Mouse (Mus musculus): ENCODE measurements around the gene Rrp36. TPM values are rescaled to one million over a fixed set of nuclear protein-coding genes. Genes with fewer than 3 reads are reported as not detected.
A peak's percentile ranks its signal among the peaks of the same experiment; 100 is the strongest.

The Rrp36 gene
- polyA plus RNA-seq, 1 experiment from 2014 or later, result 36.5 TPM

GRCm38 (mm10) chr17:46661981-46662380 is 12.2 kb downstream of the Rrp36 start:
- peaks cover 98% of the 10 kb centered on the region for H3K36me3 ChIP-seq
- no peaks in the 10 kb centered on the region for H3K27me3 ChIP-seq (replicated peaks)
- no peak overlapping the region for H3K4me2 ChIP-seq
- no peak overlapping the region for H3K9ac ChIP-seq
- no peak for ATAC-seq (ENCODE audit: insufficient number of reproducible peaks, low FRiP score)
- no peak overlapping the region for H3K27ac ChIP-seq (ENCODE audit: poor library complexity, severe bottlenecking)
- WGBS, result 91% methylated on average over 12 of the region's 12 CpGs
- H3K4me1 ChIP-seq (replicated peaks), result no peaks in the 10 kb centered on the region
- H3K9me3 ChIP-seq (replicated peaks), result no peaks in the 10 kb centered on the region
- no peak overlapping the region for H3K4me3 ChIP-seq

- H3K9ac ChIP-seq, result 0 out of 2 replicates have a peak overlapping the region, but pooled peaks have one; percentile 28
- 89% methylated on average over 9 of the region's 9 CpGs for WGBS
- no peaks in the 10 kb centered on the region for H3K9me3 ChIP-seq (replicated peaks)
- H3K36me3 ChIP-seq, result peaks cover 98% of the 10 kb centered on the region
- H3K4me2 ChIP-seq, result no peak overlapping the region
- no peak overlapping the region for H3K27ac ChIP-seq (ENCODE audit: poor library complexity, severe bottlenecking)
- H3K4me1 ChIP-seq (replicated peaks), result no peaks in the 10 kb centered on the region
- H3K27me3 ChIP-seq (replicated peaks), result no peaks in the 10 kb centered on the region
- ATAC-seq (ENCODE audit: insufficient number of reproducible peaks, low FRiP score), result no peak
- no peak overlapping the region for H3K4me3 ChIP-seq
These were observed 12.8 kb downstream of the Rrp36 start for GRCm38 (mm10) chr17:46661351-46661750.

- H3K4me3 ChIP-seq, result no peak overlapping the region
- H3K4me1 ChIP-seq (replicated peaks), result peaks cover 33% of the 10 kb centered on the region
- 83% methylated on average over 6 of the region's 6 CpGs for WGBS
- ATAC-seq (ENCODE audit: insufficient number of reproducible peaks, low FRiP score), result no peak
- H3K27me3 ChIP-seq (replicated peaks), result no peaks in the 10 kb centered on the region
- peaks cover 87% of the 10 kb centered on the region for H3K36me3 ChIP-seq
- no peak overlapping the region for H3K4me2 ChIP-seq
- H3K9me3 ChIP-seq (replicated peaks), result no peaks in the 10 kb centered on the region
- H3K27ac ChIP-seq (ENCODE audit: poor library complexity, severe bottlenecking), result no peak overlapping the region
- no peak overlapping the region for H3K9ac ChIP-seq
These were observed 18.1 kb downstream of the Rrp36 start for GRCm38 (mm10) chr17:46656054-46656453.

- Histone ChIP-seq H3K27ac (ENCODE audit: poor library complexity, severe bottlenecking) (peak overlapping the region; percentile 98; the same call in 1 of the 2 replicates), H3K4me1 (replicated peaks) (peaks cover 47% of the 10 kb centered on the region), H3K4me3 (peak overlapping the region; percentile 78), H3K9ac (peak overlapping the region; percentile 94), H3K4me2 (peak overlapping the region; percentile 91), H3K27me3 (replicated peaks) (no peaks in the 10 kb centered on the region), H3K36me3 (peaks cover 57% of the 10 kb centered on the region), H3K9me3 (replicated peaks) (no peaks in the 10 kb centered on the region)
- 58% methylated on average over 20 of the region's 20 CpGs for WGBS
- no peak for ATAC-seq (ENCODE audit: insufficient number of reproducible peaks, low FRiP score)
These were observed 22.2 kb downstream of the Rrp36 start for GRCm38 (mm10) chr17:46651755-46652547.

- ATAC-seq (ENCODE audit: insufficient number of reproducible peaks, low FRiP score), result no peak
- H3K36me3 ChIP-seq, result peaks cover 51% of the 10 kb centered on the region
- H3K4me1 ChIP-seq (replicated peaks), result peaks cover 52% of the 10 kb centered on the region
- H3K9ac ChIP-seq, result peak overlapping the region; percentile 94
- H3K27me3 ChIP-seq (replicated peaks), result no peaks in the 10 kb centered on the region
- WGBS, result 67% methylated on average over 17 of the region's 17 CpGs
- peak overlapping the region; percentile 78 for H3K4me3 ChIP-seq
- no peaks in the 10 kb centered on the region for H3K9me3 ChIP-seq (replicated peaks)
- H3K4me2 ChIP-seq, result peak overlapping the region; percentile 91
- H3K27ac ChIP-seq (ENCODE audit: poor library complexity, severe bottlenecking), result peak overlapping the region; percentile 98
These were observed 22.9 kb downstream of the Rrp36 start for GRCm38 (mm10) chr17:46651292-46651691.

- peak within 1 kb of the TSS; percentile 98 for H3K27ac ChIP-seq (ENCODE audit: poor library complexity, severe bottlenecking)
- under 1% methylated on average over 57 of the region's 58 CpGs for WGBS
- H3K9me3 ChIP-seq (replicated peaks), result no peaks in the 10 kb centered on the region
- peaks cover 50% of the 10 kb centered on the region for H3K4me1 ChIP-seq (replicated peaks)
- peak; percentile 90 for ATAC-seq (ENCODE audit: insufficient number of reproducible peaks, low FRiP score)
- H3K9ac ChIP-seq, result peak within 1 kb of the TSS; percentile 94
- peak within 1 kb of the TSS; percentile 78 for H3K4me3 ChIP-seq
- H3K27me3 ChIP-seq (replicated peaks), result no peaks in the 10 kb centered on the region
- H3K36me3 ChIP-seq, result peaks cover 42% of the 10 kb centered on the region
- H3K4me2 ChIP-seq, result peak within 1 kb of the TSS; percentile 91
These were observed 23.7 kb downstream of the Rrp36 start, which contains the start of gene Cul7 for GRCm38 (mm10) chr17:46650232-46651031. Gene Cul7 (plus strand): TSS chr17:46650337.

- Histone ChIP-seq H3K27ac (ENCODE audit: poor library complexity, severe bottlenecking) (peak overlapping the region; percentile 98), H3K4me1 (replicated peaks) (peaks cover 54% of the 10 kb centered on the region), H3K27me3 (replicated peaks) (no peaks in the 10 kb centered on the region), H3K36me3 (peaks cover 37% of the 10 kb centered on the region), H3K4me2 (peak overlapping the region; percentile 91), H3K4me3 (peak overlapping the region; percentile 78), H3K9ac (peak overlapping the region; percentile 94), H3K9me3 (replicated peaks) (no peaks in the 10 kb centered on the region)
- ATAC-seq (ENCODE audit: insufficient number of reproducible peaks, low FRiP score), result no peak
- WGBS, result 34% methylated on average over 15 of the region's 15 CpGs
These were observed 24.3 kb downstream of the Rrp36 start for GRCm38 (mm10) chr17:46649811-46650210.

GRCm38 (mm10) chr17:46648436-46648835 is 25.7 kb downstream of the Rrp36 start:
- H3K4me3 ChIP-seq, result no peak overlapping the region
- H3K4me2 ChIP-seq, result no peak overlapping the region
- no peak overlapping the region for H3K9ac ChIP-seq
- H3K4me1 ChIP-seq (replicated peaks), result peaks cover 55% of the 10 kb centered on the region
- peaks cover 28% of the 10 kb centered on the region for H3K36me3 ChIP-seq
- no peaks in the 10 kb centered on the region for H3K9me3 ChIP-seq (replicated peaks)
- ATAC-seq (ENCODE audit: insufficient number of reproducible peaks, low FRiP score), result no peak
- no peaks in the 10 kb centered on the region for H3K27me3 ChIP-seq (replicated peaks)
- 90% methylated on average over 9 of the region's 9 CpGs for WGBS
- no peak overlapping the region for H3K27ac ChIP-seq (ENCODE audit: poor library complexity, severe bottlenecking)

GRCm38 (mm10) chr17:46647279-46647678 is 26.9 kb downstream of the Rrp36 start:
- WGBS, result 92% methylated on average over 7 of the region's 7 CpGs
- no peak overlapping the region for H3K27ac ChIP-seq (ENCODE audit: poor library complexity, severe bottlenecking)
- no peak overlapping the region for H3K4me3 ChIP-seq
- H3K9me3 ChIP-seq (replicated peaks), result no peaks in the 10 kb centered on the region
- H3K36me3 ChIP-seq, result peaks cover 19% of the 10 kb centered on the region
- H3K9ac ChIP-seq, result no peak overlapping the region
- no peak for ATAC-seq (ENCODE audit: insufficient number of reproducible peaks, low FRiP score)
- 0 out of 2 replicates have a peak overlapping the region, but pooled peaks have one; percentile 91 for H3K4me2 ChIP-seq
- H3K27me3 ChIP-seq (replicated peaks), result no peaks in the 10 kb centered on the region
- peaks cover 44% of the 10 kb centered on the region for H3K4me1 ChIP-seq (replicated peaks)

- Histone ChIP-seq H3K4me3 (peak overlapping the region; percentile 89), H3K4me2 (peak overlapping the region; percentile 91), H3K36me3 (peaks cover 28% of the 10 kb centered on the region), H3K4me1 (replicated peaks) (peaks cover 34% of the 10 kb centered on the region), H3K9me3 (replicated peaks) (no peaks in the 10 kb centered on the region), H3K27me3 (replicated peaks) (no peaks in the 10 kb centered on the region), H3K27ac (ENCODE audit: poor library complexity, severe bottlenecking) (peak overlapping the region; percentile 81), H3K9ac (peak overlapping the region; percentile 89)
- under 1% methylated on average over 19 of the region's 19 CpGs for WGBS
- peak; percentile 19 for ATAC-seq (ENCODE audit: insufficient number of reproducible peaks, low FRiP score)
These were observed 27.9 kb downstream of the Rrp36 start for GRCm38 (mm10) chr17:46646322-46646662.

Measured in heart, embryonic 12.5 days (tissue).